Mouse (Mus musculus): ENCODE measurements around the gene Atf4. TPM values are rescaled to one million over a fixed set of nuclear protein-coding genes. Genes with fewer than 3 reads are reported as not detected.

Gene Atf4
- total and polyA plus RNA-seq, 3 experiments = 85.1 to 444 (median 351) TPM

Other genes starting within 250 kb of the Atf4 start
- 0.23 and 0.26 TPM in 2 replicates for gene Pdgfb, start 240.2 kb upstream of the Atf4 start, total RNA-seq (2012; rRNA removed)
- under 1 TPM in 1 of 2 experiments, not detected in 1; 0.72 TPM for gene Pdgfb, start 240.2 kb upstream of the Atf4 start, polyA plus RNA-seq (2012; ENCODE audit: insufficient read depth in 1 of 2, insufficient read length in 2 of 2, low read depth in 1 of 2, low replicate concordance in 2 of 2, missing spikeins in 1 of 2)
- gene Syngr1, start 163.8 kb upstream of the Atf4 start, total RNA-seq (2012; rRNA removed) = 93.7 and 105 TPM in 2 replicates
- gene Syngr1, start 163.8 kb upstream of the Atf4 start, polyA plus RNA-seq (2012; ENCODE audit: insufficient read depth in 1 of 2, insufficient read length in 2 of 2, low read depth in 1 of 2, low replicate concordance in 2 of 2, missing spikeins in 1 of 2) = 100 to 1,000 TPM in 1 of 2 experiments, not detected in 1; 115 TPM
- 1,686 and 1,722 TPM in 2 replicates for gene Rpl3, start 163.3 kb upstream of the Atf4 start, total RNA-seq (2012; rRNA removed)
- gene Rpl3, start 163.3 kb upstream of the Atf4 start, polyA plus RNA-seq (2012; ENCODE audit: insufficient read depth in 1 of 2, insufficient read length in 2 of 2, low read depth in 1 of 2, low replicate concordance in 2 of 2, missing spikeins in 1 of 2) = 1,000 to 10,000 TPM in 1 of 2 experiments, 100 to 1,000 TPM in 1; 543 to 1,096 TPM
- 18.2 and 23.3 TPM in 2 replicates for gene Tab1, start 122.1 kb upstream of the Atf4 start, total RNA-seq (2012; rRNA removed)
- gene Tab1, start 122.1 kb upstream of the Atf4 start, polyA plus RNA-seq (2012; ENCODE audit: insufficient read depth in 1 of 2, insufficient read length in 2 of 2, low read depth in 1 of 2, low replicate concordance in 2 of 2, missing spikeins in 1 of 2) = 10 to 100 TPM in 1 of 2 experiments, not detected in 1; 31.1 TPM
- gene Mgat3, start 81.5 kb upstream of the Atf4 start, total RNA-seq (2012; rRNA removed) = not detected in 2 replicates
- gene Mgat3, start 81.5 kb upstream of the Atf4 start, polyA plus RNA-seq (2012; ENCODE audit: insufficient read depth in 1 of 2, insufficient read length in 2 of 2, low read depth in 1 of 2, low replicate concordance in 2 of 2, missing spikeins in 1 of 2) = not detected
- gene Mief1, start 21.2 kb upstream of the Atf4 start, total RNA-seq (2012; rRNA removed) = 35.4 and 41.5 TPM in 2 replicates
- gene Mief1, start 21.2 kb upstream of the Atf4 start, polyA plus RNA-seq (2012; ENCODE audit: insufficient read depth in 1 of 2, insufficient read length in 2 of 2, low read depth in 1 of 2, low replicate concordance in 2 of 2, missing spikeins in 1 of 2) = 10 to 100 TPM in 1 of 2 experiments, not detected in 1; 34.6 TPM
- not detected in 2 replicates for gene AC140267.1, start 19.3 kb upstream of the Atf4 start, total RNA-seq (2012; rRNA removed)
- gene AC140267.1, start 19.3 kb upstream of the Atf4 start, polyA plus RNA-seq (2012; ENCODE audit: insufficient read depth in 1 of 2, insufficient read length in 2 of 2, low read depth in 1 of 2, low replicate concordance in 2 of 2, missing spikeins in 1 of 2) = 1 to 10 TPM in 1 of 2 experiments, not detected in 1; 1.9 TPM
- gene Rps19bp1, start 9.1 kb downstream of the Atf4 start, total RNA-seq (2012; rRNA removed) = 59.7 and 78.9 TPM in 2 replicates
- gene Rps19bp1, start 9.1 kb downstream of the Atf4 start, polyA plus RNA-seq (2012; ENCODE audit: insufficient read depth in 1 of 2, insufficient read length in 2 of 2, low read depth in 1 of 2, low replicate concordance in 2 of 2, missing spikeins in 1 of 2) = 100 to 1,000 TPM in 1 of 2 experiments, not detected in 1; 155 TPM
- gene Cacna1i, start 32.1 kb downstream of the Atf4 start, total RNA-seq (2012; rRNA removed) = not detected in 2 replicates
- gene Cacna1i, start 32.1 kb downstream of the Atf4 start, polyA plus RNA-seq (2012; ENCODE audit: insufficient read depth in 1 of 2, insufficient read length in 2 of 2, low read depth in 1 of 2, low replicate concordance in 2 of 2, missing spikeins in 1 of 2) = not detected